ENCODE assay signal across 25 mouse cellular contexts in genomic region chr10:39066061-39066460, GRCm38 (mm10).
DNase-seq lines count a peak whose midpoint lies in the region; ATAC-seq and TF ChIP-seq lines count a peak whose summit lies in the region.
"Had no signal": no experiment of that assay in that cellular context is flagged by ENCODE, and none has a peak within 500 bp of the region (broad histone marks: within the 10 kb centered on the region; RNA-seq: fewer than 3 reads in every experiment).

No protein-coding gene starts in this region.

- H3K27ac ChIP-seq in heart, embryonic 11.5 days (ENCODE audit: low read depth, low read length): no peak overlapping the region
- peak overlapping the region; percentile 12; the same call in 1 of the 2 replicates for H3K27ac ChIP-seq in hindbrain, embryonic 10.5 days
- no peak overlapping the region for H3K27ac ChIP-seq in hindbrain, embryonic 11.5 days (ENCODE audit: low read depth, low read length)
- no peak overlapping the region for H3K27ac ChIP-seq in kidney, adult 2 months (ENCODE audit: insufficient read depth, low read depth, low read length)
- H3K27ac ChIP-seq in intestine, embryonic 16.5 days (ENCODE audit: low read length): no peak overlapping the region
- H3K27ac ChIP-seq: embryonic facial prominence, embryonic 10.5 days; embryonic facial prominence, embryonic 13.5 days; forebrain, embryonic 12.5 days; forebrain, embryonic 15.5 days; hindbrain, embryonic 12.5 days; hindbrain, embryonic 15.5 days had no signal

- H3K9ac ChIP-seq in heart, embryonic 11.5 days (ENCODE audit: low read depth, low read length): no peak overlapping the region
- no peak overlapping the region for H3K9ac ChIP-seq in hindbrain, embryonic 11.5 days (ENCODE audit: low read depth, low read length)
- no peak overlapping the region for H3K9ac ChIP-seq in intestine, embryonic 16.5 days (ENCODE audit: low read depth, low read length)
- H3K9ac ChIP-seq: embryonic facial prominence, embryonic 13.5 days; forebrain, embryonic 12.5 days; forebrain, embryonic 15.5 days; hindbrain, embryonic 12.5 days; hindbrain, embryonic 15.5 days had no signal

- no peak overlapping the region for H3K4me2 ChIP-seq in heart, embryonic 11.5 days
- no peak overlapping the region for H3K4me2 ChIP-seq in hindbrain, embryonic 11.5 days (replicated peaks; ENCODE audit: low read depth, low read length)
- H3K4me2 ChIP-seq in intestine, embryonic 16.5 days (ENCODE audit: low read depth, low read length): no peak overlapping the region
- H3K4me2 ChIP-seq: embryonic facial prominence, embryonic 13.5 days; forebrain, embryonic 12.5 days; forebrain, embryonic 15.5 days; hindbrain, embryonic 12.5 days; hindbrain, embryonic 15.5 days had no signal

- H3K4me3 ChIP-seq in heart, embryonic 11.5 days (ENCODE audit: low read depth, low read length): no peak overlapping the region
- H3K4me3 ChIP-seq in hindbrain, embryonic 10.5 days: no peak overlapping the region
- H3K4me3 ChIP-seq in hindbrain, embryonic 11.5 days (ENCODE audit: low read depth, low read length): no peak overlapping the region
- no peak overlapping the region for H3K4me3 ChIP-seq in kidney, adult 2 months (ENCODE audit: insufficient read depth, low read depth, low read length)
- H3K4me3 ChIP-seq in intestine, embryonic 16.5 days (ENCODE audit: low read length): no peak overlapping the region
- H3K4me3 ChIP-seq: embryonic facial prominence, embryonic 10.5 days; embryonic facial prominence, embryonic 13.5 days; erythroblast, embryonic 14.5 days; forebrain, embryonic 12.5 days; forebrain, embryonic 15.5 days; hindbrain, embryonic 12.5 days; hindbrain, embryonic 15.5 days had no signal

- intact Hi-C loops in heart, postnatal 25 days (cut with DNase I): loop anchor here (2.0 kb wide), 1 partner anchor 189 kb away; no protein-coding TSS in a partner anchor

- ATAC-seq in heart, embryonic 11.5 days (replicated peaks; ENCODE audit: insufficient number of reproducible peaks, low FRiP score, low TSS enrichment): no peak
- ATAC-seq in hindbrain, embryonic 11.5 days (ENCODE audit: low FRiP score): no peak
- no peak for ATAC-seq in intestine, embryonic 16.5 days
- ATAC-seq: activated CD4-positive, CD25-positive, alpha-beta regulatory T cell, adult 4 months; forebrain, embryonic 15.5 days had no signal

- no peaks in the 10 kb centered on the region for H3K9me3 ChIP-seq in heart, embryonic 11.5 days (replicated peaks; ENCODE audit: control insufficient read depth, low read length)
- no peaks in the 10 kb centered on the region for H3K9me3 ChIP-seq in hindbrain, embryonic 10.5 days
- H3K9me3 ChIP-seq in hindbrain, embryonic 11.5 days (ENCODE audit: control insufficient read depth, low read length): no peaks in the 10 kb centered on the region
- H3K9me3 ChIP-seq in intestine, embryonic 16.5 days (ENCODE audit: control insufficient read depth, low read length): no peaks in the 10 kb centered on the region
- H3K9me3 ChIP-seq: embryonic facial prominence, embryonic 10.5 days; embryonic facial prominence, embryonic 13.5 days; forebrain, embryonic 12.5 days; forebrain, embryonic 15.5 days; hindbrain, embryonic 12.5 days; hindbrain, embryonic 15.5 days had no signal

- peak; percentile 96 for DNase-seq in heart, adult 11 months
- DNase-seq in hindbrain, embryonic 10.5 days (ENCODE audit: low spot score): no peak
- DNase-seq in hindbrain, embryonic 11.5 days (ENCODE audit: low spot score): no peak
- peak; percentile 20 for DNase-seq in heart, postnatal 25 days (ENCODE audit: low spot score)
- DNase-seq in kidney, adult 2 months: no peak
- no peak for DNase-seq in right cerebral cortex, postnatal 36 days (ENCODE audit: low spot score in 2 of 2)
- DNase-seq: adrenal gland, adult 8-10 months; adrenal gland, postnatal 25 days; cerebellum, adult 11-12 months; cerebellum, adult 8-10 months; cerebellum, postnatal 10 days; cerebellum, postnatal 36 days; embryo, embryonic 11 days; gastrocnemius, postnatal 25 days; kidney, adult 11 months had no signal

- TF ChIP-seq CTCF in kidney, adult 2 months (conservative IDR thresholded peaks at IDR 0.05; ENCODE audit: insufficient read depth, insufficient read length, low read depth, low read length): no peak

- no peak for TF ChIP-seq POLR2A in kidney, adult 2 months (IDR thresholded peaks at IDR 0.05; ENCODE audit: low read depth, low read length)

- H3K36me3 ChIP-seq in heart, embryonic 11.5 days (ENCODE audit: control insufficient read depth, insufficient read depth, low read length): peaks cover 9% of the 10 kb centered on the region; the same call in 1 of the 2 replicates
- H3K36me3 ChIP-seq in hindbrain, embryonic 10.5 days: no peaks in the 10 kb centered on the region
- no peaks in the 10 kb centered on the region for H3K36me3 ChIP-seq in hindbrain, embryonic 11.5 days (ENCODE audit: control insufficient read depth, insufficient read depth, low read length)
- H3K36me3 ChIP-seq in kidney, adult 2 months (ENCODE audit: control insufficient read depth, insufficient read depth, low read length): no peaks in the 10 kb centered on the region
- no peaks in the 10 kb centered on the region for H3K36me3 ChIP-seq in intestine, embryonic 16.5 days (ENCODE audit: control insufficient read depth, insufficient read depth, low read length)
- H3K36me3 ChIP-seq: embryonic facial prominence, embryonic 10.5 days; forebrain, embryonic 12.5 days; forebrain, embryonic 15.5 days; hindbrain, embryonic 12.5 days; hindbrain, embryonic 15.5 days had no signal

- no peaks in the 10 kb centered on the region for H3K4me1 ChIP-seq in heart, embryonic 11.5 days (ENCODE audit: control insufficient read depth, insufficient read depth, low read length)
- H3K4me1 ChIP-seq in hindbrain, embryonic 10.5 days (replicated peaks): no peaks in the 10 kb centered on the region
- no peaks in the 10 kb centered on the region for H3K4me1 ChIP-seq in hindbrain, embryonic 11.5 days (replicated peaks; ENCODE audit: control insufficient read depth, insufficient read depth, low read length)
- no peaks in the 10 kb centered on the region for H3K4me1 ChIP-seq in kidney, adult 2 months (ENCODE audit: control insufficient read depth, insufficient read depth, low read length)
- no peaks in the 10 kb centered on the region for H3K4me1 ChIP-seq in intestine, embryonic 16.5 days (ENCODE audit: control insufficient read depth, insufficient read depth, low read length)
- H3K4me1 ChIP-seq: embryonic facial prominence, embryonic 10.5 days; embryonic facial prominence, embryonic 13.5 days; forebrain, embryonic 12.5 days; forebrain, embryonic 15.5 days; hindbrain, embryonic 12.5 days; hindbrain, embryonic 15.5 days had no signal

- no peaks in the 10 kb centered on the region for H3K27me3 ChIP-seq in heart, embryonic 11.5 days (ENCODE audit: control insufficient read depth, insufficient read depth, low read length)
- no peaks in the 10 kb centered on the region for H3K27me3 ChIP-seq in hindbrain, embryonic 10.5 days (ENCODE audit: insufficient read depth, poor library complexity, severe bottlenecking)
- H3K27me3 ChIP-seq in hindbrain, embryonic 11.5 days (ENCODE audit: control insufficient read depth, insufficient read depth, low read length): no peaks in the 10 kb centered on the region
- H3K27me3 ChIP-seq in kidney, adult 2 months (replicated peaks; ENCODE audit: control insufficient read depth, insufficient read depth, low read length): no peaks in the 10 kb centered on the region
- H3K27me3 ChIP-seq in intestine, embryonic 16.5 days (replicated peaks; ENCODE audit: control insufficient read depth, insufficient read depth, low read length): no peaks in the 10 kb centered on the region
- H3K27me3 ChIP-seq: embryonic facial prominence, embryonic 13.5 days; forebrain, embryonic 12.5 days; forebrain, embryonic 15.5 days; hindbrain, embryonic 12.5 days; hindbrain, embryonic 15.5 days had no signal

- WGBS in heart, embryonic 11.5 days (ENCODE audit: insufficient replicate concordance): 52% methylated on average over 4 of the region's 4 CpGs
- WGBS in hindbrain, embryonic 10.5 days: 93% methylated on average over 4 of the region's 4 CpGs
- 92% methylated on average over 4 of the region's 4 CpGs for WGBS in hindbrain, embryonic 11.5 days
- 88% methylated on average over 4 of the region's 4 CpGs for WGBS in kidney, adult 2 months
- 87% methylated on average over 4 of the region's 4 CpGs for whole genome bisulfite sequencing in intestine, embryonic 16.5 days

Comparison
In these comparisons a context has a peak if more than half of its experiments do, and no peak if none do; other contexts are left out.
1. DNase-seq: peak in heart, adult 11 months (single experiment) and heart, postnatal 25 days (single experiment); none in hindbrain, embryonic 10.5 days (single experiment), hindbrain, embryonic 11.5 days (single experiment), kidney, adult 2 months (single experiment) and right cerebral cortex, postnatal 36 days (0 of 2).